Mouse (Mus musculus) hindbrain, postnatal 0 days (tissue): ENCODE data around the gene Apbb2. TPM values are rescaled to one million over a fixed set of nuclear protein-coding genes. Genes with fewer than 3 reads are reported as not detected.

Experiments used
- ATAC-seq: fragments of 200-750 bp; cut with Nextera tagmentation; 2 replicates; pipeline ENCODE4 v1.8.0; 2017; ENCODE audit warnings: mild to moderate bottlenecking, moderate TSS enrichment, moderate library complexity
- DNase-seq: peaks from one replicate; pipeline ENCODE4 v3.0.0-alpha.2; 2015; ENCODE audit warnings: low spot score
- H3K27ac ChIP-seq: fragments of 300-500 bp; sonication (generic); 2 replicates; pipeline ENCODE4 v1.5.1; 2014; ENCODE audit warnings: mild to moderate bottlenecking
- H3K27me3 ChIP-seq: fragments of 300-500 bp; sonication (generic); 2 replicates; pipeline ENCODE4 v1.6.1; 2014; ENCODE audit warnings: low read length, mixed read lengths; ENCODE audit not compliant: insufficient read depth
- H3K36me3 ChIP-seq: fragments of 300-500 bp; sonication (generic); 2 replicates; pipeline ENCODE4 v1.6.1; 2014; ENCODE audit warnings: low read length, mixed read lengths; ENCODE audit not compliant: insufficient read depth
- H3K4me1 ChIP-seq: fragments of 300-500 bp; sonication (generic); 2 replicates; pipeline ENCODE4 v1.6.1; 2014; ENCODE audit warnings: antibody characterized with exemption, low read length, mixed read lengths; ENCODE audit not compliant: insufficient read depth
- H3K4me2 ChIP-seq: fragments of 300-500 bp; sonication (generic); 2 replicates; pipeline ENCODE4 v1.6.1; 2014; ENCODE audit warnings: low read depth, mild to moderate bottlenecking, low read length, moderate library complexity, mixed read lengths
- H3K4me3 ChIP-seq: fragments of 300-500 bp; sonication (generic); 2 replicates; pipeline ENCODE4 v1.5.1; 2014; ENCODE audit warnings: low read length
- H3K9ac ChIP-seq: fragments of 300-500 bp; sonication (generic); replicated peaks from 2 replicates; pipeline ENCODE4 v1.6.1; 2014; ENCODE audit warnings: mild to moderate bottlenecking, low read length, moderate library complexity, mixed read lengths
- H3K9me3 ChIP-seq: fragments of 300-500 bp; sonication (generic); 2 replicates; pipeline ENCODE4 v1.6.1; 2016; ENCODE audit warnings: low read length, mixed read lengths
- CTCF ChIP-seq: IDR thresholded peaks from 2 replicates; pipeline ENCODE4 v1.5.1; 2016; ENCODE audit warnings: antibody characterized with exemption, control low read depth, low read depth
- WGBS: fragments of 180-500 bp; shearing (Covaris S2); extraction: QIAGEN DNeasy Blood & Tissue Kit; methylation state at CpG from one replicate; pipeline ENCODE4 v1.1.7; 2014; 5-methylcytosine and 5-hydroxymethylcytosine counted together
- polyA plus RNA-seq: library from polyadenylated mRNA; unstranded; fragments of >200 nt; fragmentation: Nextera tagmentation; extraction: Ambion mirVana; gene quantifications from 2 replicates; pipeline ENCODE4 v1.2.1, GENCODE M21; 2015
- total RNA-seq: library from RNA; depleted of rRNA; stranded (reverse); fragments of >200 nt; gene quantifications from 2 replicates; pipeline ENCODE4 v1.2.3, GENCODE M21; 2014

The Apbb2 gene
- total and polyA plus RNA-seq, 2 experiments from 2014 or later: 72.1 to 76.9 TPM

DNA sequence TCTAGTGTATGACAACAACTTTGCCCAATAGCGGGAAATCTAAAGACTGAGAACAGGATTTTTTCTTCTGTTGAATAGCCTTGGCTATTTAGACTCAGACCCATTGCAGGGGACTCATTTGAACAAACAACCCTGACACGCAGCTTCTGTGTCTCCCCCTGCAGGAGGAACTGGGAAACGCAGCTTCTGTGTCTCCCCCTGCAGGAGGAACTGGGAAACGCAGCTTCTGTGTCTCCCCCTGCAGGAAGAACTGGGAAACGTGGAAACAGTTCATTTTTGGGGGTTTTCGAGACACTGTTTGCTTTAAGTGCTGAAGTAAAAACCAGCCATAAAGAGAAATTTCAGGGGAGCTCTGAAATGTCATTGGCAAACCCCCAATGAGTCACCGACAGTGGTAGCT is 292.2 kb downstream of the Apbb2 start:
- no peaks in the 10 kb centered on the region for H3K9me3 ChIP-seq
- H3K27me3 ChIP-seq: no peaks in the 10 kb centered on the region
- no peak overlapping the region for H3K4me2 ChIP-seq
- peak; percentile 93 for TF ChIP-seq CTCF
- DNase-seq: no peak
- H3K4me3 ChIP-seq: no peak overlapping the region
- ATAC-seq: no peak
- WGBS: 78% methylated on average over 7 of the region's 7 CpGs
- H3K36me3 ChIP-seq: no peaks in the 10 kb centered on the region
- H3K4me1 ChIP-seq: peaks cover 4% of the 10 kb centered on the region; the same call in 1 of the 2 replicates
- H3K27ac ChIP-seq: peak overlapping the region; percentile 51; the same call in 1 of the 2 replicates
- H3K9ac ChIP-seq: no peak overlapping the region

DNA sequence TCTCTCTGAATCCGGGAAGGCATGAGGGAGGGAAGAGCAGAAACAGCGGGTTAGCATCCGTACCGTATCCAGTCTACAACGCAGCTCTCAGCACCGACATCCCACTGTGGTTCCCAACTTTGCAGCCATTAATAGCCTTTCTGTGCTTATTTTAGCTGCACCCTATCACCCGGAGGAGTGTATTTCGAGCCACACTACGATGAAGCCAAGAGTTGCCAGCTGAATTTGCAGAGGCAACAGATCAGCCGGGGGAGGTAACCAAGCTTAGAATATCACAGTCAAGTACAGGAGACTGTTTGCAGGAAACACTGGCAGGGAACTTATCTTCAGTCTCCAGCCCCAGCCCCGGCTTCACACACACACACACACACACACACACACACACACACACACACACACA is 295.0 kb downstream of the Apbb2 start:
- H3K4me1 ChIP-seq: peaks cover 4% of the 10 kb centered on the region; the same call in 1 of the 2 replicates
- no peak overlapping the region for H3K4me3 ChIP-seq
- H3K9ac ChIP-seq: no peak overlapping the region
- DNase-seq (no peak), ATAC-seq (no peak)
- no peaks in the 10 kb centered on the region for H3K36me3 ChIP-seq
- H3K4me2 ChIP-seq: no peak overlapping the region
- H3K9me3 ChIP-seq: no peaks in the 10 kb centered on the region
- TF ChIP-seq CTCF: no peak
- 64% methylated on average over 11 of the region's 11 CpGs for WGBS
- no peaks in the 10 kb centered on the region for H3K27me3 ChIP-seq
- no peak overlapping the region for H3K27ac ChIP-seq

DNA sequence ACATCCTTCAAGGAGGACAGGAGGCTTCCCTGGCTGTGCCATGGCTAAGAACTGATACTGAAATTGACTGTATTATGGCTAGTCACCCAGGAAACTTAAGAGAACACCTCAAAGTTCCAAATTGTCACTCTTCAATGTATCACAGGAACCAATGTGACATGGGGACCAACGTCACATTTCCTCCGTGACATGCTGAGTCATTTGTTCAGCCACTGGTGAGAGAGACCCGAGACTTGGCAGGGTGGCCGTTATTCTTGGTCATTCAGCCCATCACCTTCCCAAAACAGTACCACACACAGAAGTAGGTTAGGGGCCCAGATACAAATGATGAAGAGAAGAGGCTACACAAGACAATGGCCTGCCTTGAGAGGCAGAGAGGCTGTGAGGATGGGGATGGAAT is 295.5 kb downstream of the Apbb2 start:
- H3K4me1 ChIP-seq: peaks cover 4% of the 10 kb centered on the region; the same call in 1 of the 2 replicates
- H3K9me3 ChIP-seq: no peaks in the 10 kb centered on the region
- H3K27me3 ChIP-seq: no peaks in the 10 kb centered on the region
- no peak for TF ChIP-seq CTCF
- no peak overlapping the region for H3K9ac ChIP-seq
- ATAC-seq: no peak
- 77% methylated on average over 4 of the region's 4 CpGs for WGBS
- no peak overlapping the region for H3K4me3 ChIP-seq
- no peaks in the 10 kb centered on the region for H3K36me3 ChIP-seq
- DNase-seq: no peak
- H3K27ac ChIP-seq: no peak overlapping the region
- H3K4me2 ChIP-seq: no peak overlapping the region

DNA sequence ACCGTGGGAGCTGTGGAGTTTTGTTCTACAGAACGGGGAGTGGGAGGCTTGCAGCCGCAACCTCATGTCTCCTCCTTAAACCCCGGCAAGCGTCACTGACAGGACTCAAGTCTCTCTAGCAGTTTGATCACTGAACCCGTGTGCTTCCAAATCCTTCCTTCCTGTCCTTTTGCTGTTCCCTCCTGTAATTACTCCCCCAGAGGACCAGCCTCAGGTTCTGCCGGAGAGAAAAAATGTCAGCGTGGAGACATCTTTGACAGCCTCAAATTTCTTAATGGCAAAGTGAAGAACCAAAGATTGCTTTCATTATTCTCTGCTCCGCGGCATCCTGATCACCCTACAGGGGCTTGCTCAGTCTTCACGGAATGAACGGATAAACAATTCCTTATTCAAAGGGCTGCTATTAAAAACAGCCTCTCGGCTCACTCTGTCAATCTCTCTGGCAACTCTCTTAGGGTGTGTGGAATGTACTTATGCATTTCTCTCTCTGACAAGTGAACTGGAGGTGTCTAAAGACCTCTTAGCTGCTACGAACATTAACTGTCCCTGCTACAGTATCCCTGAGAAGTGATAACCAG is 298.7 kb downstream of the Apbb2 start:
- Histone ChIP-seq H3K9ac (no peak overlapping the region; the same call in 1 of the 2 replicates), H3K4me3 (no peak overlapping the region), H3K27ac (peak overlapping the region; percentile 46), H3K4me2 (peak overlapping the region; percentile 24), H3K9me3 (no peaks in the 10 kb centered on the region), H3K27me3 (no peaks in the 10 kb centered on the region), H3K36me3 (no peaks in the 10 kb centered on the region), H3K4me1 (peaks cover 4% of the 10 kb centered on the region; the same call in 1 of the 2 replicates)
- ATAC-seq (no peak; the same call in 1 of the 2 replicates), DNase-seq (no peak)
- no peak for TF ChIP-seq CTCF
- WGBS: 11% methylated on average over 14 of the region's 14 CpGs

DNA sequence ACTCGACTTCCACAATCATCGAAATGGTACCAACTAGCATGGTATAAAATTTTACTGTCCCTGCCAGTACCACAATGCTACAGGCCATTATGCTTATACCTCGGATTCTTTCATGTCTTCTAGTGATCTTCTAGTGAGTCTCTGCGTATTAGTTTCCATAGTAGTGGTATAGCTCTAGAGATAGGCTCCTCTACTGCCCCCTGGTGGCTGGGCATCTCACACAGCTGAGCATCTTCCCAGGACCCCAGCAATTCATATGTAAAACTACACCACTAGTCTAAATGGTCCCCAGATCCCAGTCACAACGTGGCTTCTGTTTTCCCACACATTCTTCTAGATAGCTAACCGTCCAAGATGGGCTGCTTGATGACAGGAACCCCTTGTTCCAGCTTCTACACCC is 299.2 kb downstream of the Apbb2 start:
- Histone ChIP-seq H3K9ac (no peak overlapping the region), H3K27me3 (no peaks in the 10 kb centered on the region), H3K4me2 (peak overlapping the region; percentile 24), H3K36me3 (no peaks in the 10 kb centered on the region), H3K4me1 (peaks cover 3% of the 10 kb centered on the region; the same call in 1 of the 2 replicates), H3K9me3 (no peaks in the 10 kb centered on the region), H3K4me3 (no peak overlapping the region), H3K27ac (peak overlapping the region; percentile 46)
- ATAC-seq: peak; percentile 57
- DNase-seq: peak; percentile 61
- 60% methylated on average over 6 of the region's 6 CpGs for WGBS
- TF ChIP-seq CTCF: peak; percentile 64

DNA sequence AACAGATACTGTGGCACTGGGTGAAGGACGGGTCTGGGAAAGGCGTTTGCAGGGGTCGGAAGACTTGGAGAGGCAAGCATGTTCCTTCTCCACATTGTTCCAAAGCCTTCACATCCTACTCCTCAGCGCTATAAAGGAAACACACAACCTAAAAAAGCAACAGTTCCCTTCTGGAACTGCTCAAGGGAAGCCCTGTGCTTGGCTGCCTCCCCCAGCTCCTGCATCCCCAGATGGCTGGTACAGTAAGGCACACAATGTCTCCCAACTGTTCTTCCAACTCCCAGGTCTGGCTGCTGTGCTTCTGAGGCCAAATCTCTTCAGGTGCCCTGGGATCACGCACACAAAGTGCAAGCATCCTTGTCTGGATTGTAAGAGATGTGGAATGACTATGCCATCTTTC is 302.8 kb downstream of the Apbb2 start:
- DNase-seq: no peak
- Histone ChIP-seq H3K9ac (no peak overlapping the region), H3K4me2 (no peak overlapping the region), H3K27me3 (no peaks in the 10 kb centered on the region), H3K9me3 (no peaks in the 10 kb centered on the region), H3K4me3 (no peak overlapping the region), H3K4me1 (no peaks in the 10 kb centered on the region), H3K27ac (no peak overlapping the region; the same call in 1 of the 2 replicates), H3K36me3 (no peaks in the 10 kb centered on the region)
- TF ChIP-seq CTCF: no peak
- no peak for ATAC-seq
- WGBS: 86% methylated on average over 5 of the region's 5 CpGs

DNA sequence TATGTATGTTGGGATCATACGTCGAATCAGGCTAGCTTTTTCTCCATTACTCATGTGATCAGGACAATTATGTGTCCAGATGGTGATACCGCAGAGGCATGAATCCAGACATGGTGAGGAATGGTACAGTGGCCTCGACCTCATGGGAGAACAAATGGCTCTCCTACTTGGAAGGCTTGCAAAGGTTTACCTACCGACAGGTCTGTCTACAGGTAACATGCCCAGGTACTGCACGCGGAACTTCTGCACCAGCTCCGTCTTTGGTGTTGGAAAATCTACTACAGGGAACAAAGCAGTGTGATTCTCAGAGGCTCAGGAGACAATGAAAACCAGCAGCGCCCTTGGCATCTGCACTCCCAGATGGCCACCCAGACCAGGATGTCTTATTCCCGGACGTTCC is 307.8 kb downstream of the Apbb2 start:
- H3K36me3 ChIP-seq: peaks cover 6% of the 10 kb centered on the region; the same call in 1 of the 2 replicates

More for the DNA sequence above, 307.8 kb downstream of the Apbb2 start:
- TF ChIP-seq CTCF: no peak
- Histone ChIP-seq H3K27ac (no peak overlapping the region), H3K27me3 (no peaks in the 10 kb centered on the region), H3K4me3 (no peak overlapping the region), H3K4me1 (no peaks in the 10 kb centered on the region), H3K4me2 (no peak overlapping the region), H3K9me3 (no peaks in the 10 kb centered on the region), H3K9ac (no peak overlapping the region)
- WGBS: 85% methylated on average over 11 of the region's 11 CpGs
- no peak for ATAC-seq
- DNase-seq: no peak
